Mouse (Mus musculus): Measurements from ENCODE around the gene Tmem245. TPM values are rescaled to one million over a fixed set of nuclear protein-coding genes. Genes with fewer than 3 reads are reported as not detected.

Tmem245 gene
- polyA plus RNA-seq, 1 experiment from 2014 or later: 6.5 TPM

- Histone ChIP-seq H3K4me3 (ENCODE audit: low read depth, low read length) (no peak overlapping the region), H3K9ac (ENCODE audit: low read depth, low read length) (no peak overlapping the region), H3K27ac (ENCODE audit: low read depth, low read length) (no peak overlapping the region), H3K36me3 (ENCODE audit: control insufficient read depth, insufficient read depth, low read length) (peaks cover 5% of the 10 kb centered on the region; the same call in 1 of the 2 replicates), H3K9me3 (ENCODE audit: control insufficient read depth, low read length) (no peaks in the 10 kb centered on the region), H3K27me3 (ENCODE audit: control insufficient read depth, insufficient read depth, low read length) (no peaks in the 10 kb centered on the region), H3K4me2 (replicated peaks; ENCODE audit: low read depth, low read length) (no peak overlapping the region), H3K4me1 (replicated peaks; ENCODE audit: control insufficient read depth, insufficient read depth, low read length) (no peaks in the 10 kb centered on the region)
- DNase-seq (ENCODE audit: low spot score) (no peak), ATAC-seq (ENCODE audit: low FRiP score) (no peak)
- WGBS: 90% methylated on average over 6 of the region's 6 CpGs
Observed at GRCm38 (mm10) chr4:56914338-56914737, 32.9 kb downstream of the Tmem245 start.

DNA sequence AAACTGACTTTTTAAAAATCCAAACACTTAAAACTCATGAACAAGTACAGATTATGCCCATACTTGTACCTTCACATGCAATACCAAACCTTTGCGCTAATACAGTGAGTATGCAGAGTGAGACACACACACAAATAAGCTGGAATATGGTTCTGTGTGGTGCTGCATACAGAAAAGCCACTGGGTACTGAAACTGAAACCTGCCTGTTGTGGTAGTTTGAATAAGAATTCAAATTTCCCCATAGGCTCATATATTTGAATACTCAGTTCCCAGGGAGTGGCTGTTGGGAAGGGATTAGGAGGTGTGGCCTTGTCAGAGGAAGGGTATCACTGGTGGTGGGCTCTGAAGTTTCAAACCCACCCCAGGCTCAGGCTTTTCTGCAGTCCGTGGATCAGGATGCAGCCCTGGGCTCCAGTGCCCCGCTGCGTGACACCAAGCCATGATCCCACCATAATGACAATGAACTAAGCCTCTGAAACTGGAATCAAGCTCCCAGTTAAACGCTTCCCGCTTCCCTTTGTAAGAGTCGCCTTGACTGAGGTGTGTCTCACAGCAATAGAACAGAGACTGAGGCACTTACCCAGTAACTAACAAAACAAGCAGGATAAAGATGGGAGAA, 34.7 kb downstream of the Tmem245 start:
- Histone ChIP-seq H3K9me3 (ENCODE audit: control insufficient read depth, low read length) (no peaks in the 10 kb centered on the region), H3K27me3 (ENCODE audit: control insufficient read depth, insufficient read depth, low read length) (no peaks in the 10 kb centered on the region), H3K4me1 (replicated peaks; ENCODE audit: control insufficient read depth, insufficient read depth, low read length) (no peaks in the 10 kb centered on the region), H3K4me2 (replicated peaks; ENCODE audit: low read depth, low read length) (no peak overlapping the region), H3K9ac (ENCODE audit: low read depth, low read length) (no peak overlapping the region), H3K4me3 (ENCODE audit: low read depth, low read length) (no peak overlapping the region), H3K27ac (ENCODE audit: low read depth, low read length) (no peak overlapping the region), H3K36me3 (ENCODE audit: control insufficient read depth, insufficient read depth, low read length) (peaks cover 5% of the 10 kb centered on the region; the same call in 1 of the 2 replicates)
- no peak for ATAC-seq (ENCODE audit: low FRiP score)
- 93% methylated on average over 7 of the region's 7 CpGs for WGBS
- no peak for DNase-seq (ENCODE audit: low spot score)

DNA sequence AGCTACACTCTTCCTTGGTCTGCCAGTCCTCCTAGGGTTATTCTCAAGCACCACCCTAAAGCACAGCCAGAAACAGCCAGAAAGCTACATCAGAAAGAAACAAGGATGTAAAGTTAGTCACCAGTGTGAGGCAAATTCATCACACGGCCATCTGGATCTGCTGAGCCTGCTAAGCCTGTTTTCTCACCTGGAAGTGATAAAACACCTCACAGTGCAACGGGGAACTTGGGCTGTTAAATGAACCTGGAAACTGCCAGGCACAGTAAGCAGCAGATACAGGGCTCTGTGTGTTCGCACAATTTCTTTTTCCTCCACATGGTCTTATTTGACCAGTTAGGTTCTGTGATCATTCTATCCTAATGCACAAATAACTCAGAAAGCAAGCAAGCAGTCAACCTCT, 37.7 kb downstream of the Tmem245 start:
- WGBS: 85% methylated on average over 3 of the region's 3 CpGs
- H3K36me3 ChIP-seq (ENCODE audit: control insufficient read depth, insufficient read depth, low read length): peaks cover 5% of the 10 kb centered on the region; the same call in 1 of the 2 replicates

DNA sequence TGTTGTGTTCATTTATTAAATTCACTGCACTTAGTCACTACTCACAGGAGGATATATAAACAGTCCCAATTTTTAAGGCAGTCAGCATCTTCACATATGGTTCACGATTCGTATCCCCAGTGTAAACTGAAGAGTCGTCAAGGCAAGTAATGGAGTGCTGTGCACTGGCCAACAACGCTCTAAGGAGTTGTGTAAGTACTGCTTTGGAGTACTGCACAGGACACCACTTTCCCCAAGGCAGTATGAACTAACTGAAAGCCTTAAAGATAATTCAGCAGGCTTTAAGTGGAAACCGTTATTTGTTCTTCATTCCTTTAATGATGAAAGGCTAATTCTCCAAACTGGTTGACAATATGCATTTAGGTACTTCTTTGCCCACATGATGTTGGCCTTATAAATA, 39.6 kb downstream of the Tmem245 start:
- ATAC-seq (ENCODE audit: low FRiP score): no peak
- no peak overlapping the region for H3K9ac ChIP-seq (ENCODE audit: low read depth, low read length)
- no peaks in the 10 kb centered on the region for H3K4me1 ChIP-seq (replicated peaks; ENCODE audit: control insufficient read depth, insufficient read depth, low read length)
- no peaks in the 10 kb centered on the region for H3K9me3 ChIP-seq (ENCODE audit: control insufficient read depth, low read length)
- no peak overlapping the region for H3K4me3 ChIP-seq (ENCODE audit: low read depth, low read length)
- no peak overlapping the region for H3K4me2 ChIP-seq (replicated peaks; ENCODE audit: low read depth, low read length)
- H3K36me3 ChIP-seq (ENCODE audit: control insufficient read depth, insufficient read depth, low read length): peaks cover 5% of the 10 kb centered on the region; the same call in 1 of the 2 replicates
- DNase-seq (ENCODE audit: low spot score): no peak
- WGBS: 95% methylated on average over 5 of the region's 5 CpGs
- no peak overlapping the region for H3K27ac ChIP-seq (ENCODE audit: low read depth, low read length)
- no peaks in the 10 kb centered on the region for H3K27me3 ChIP-seq (ENCODE audit: control insufficient read depth, insufficient read depth, low read length)

More for the DNA sequence above, 37.7 kb downstream of the Tmem245 start:
- H3K4me1 ChIP-seq (replicated peaks; ENCODE audit: control insufficient read depth, insufficient read depth, low read length): no peaks in the 10 kb centered on the region
- ATAC-seq (ENCODE audit: low FRiP score) (no peak), DNase-seq (ENCODE audit: low spot score) (no peak)
- no peaks in the 10 kb centered on the region for H3K9me3 ChIP-seq (ENCODE audit: control insufficient read depth, low read length)
- H3K27ac ChIP-seq (ENCODE audit: low read depth, low read length): no peak overlapping the region
- no peak overlapping the region for H3K9ac ChIP-seq (ENCODE audit: low read depth, low read length)
- H3K27me3 ChIP-seq (ENCODE audit: control insufficient read depth, insufficient read depth, low read length): no peaks in the 10 kb centered on the region
- H3K4me3 ChIP-seq (ENCODE audit: low read depth, low read length): no peak overlapping the region
- H3K4me2 ChIP-seq (replicated peaks; ENCODE audit: low read depth, low read length): no peak overlapping the region

- Histone ChIP-seq H3K4me2 (replicated peaks; ENCODE audit: low read depth, low read length) (no peak overlapping the region), H3K4me1 (replicated peaks; ENCODE audit: control insufficient read depth, insufficient read depth, low read length) (no peaks in the 10 kb centered on the region), H3K36me3 (ENCODE audit: control insufficient read depth, insufficient read depth, low read length) (peaks cover 9% of the 10 kb centered on the region; the same call in 1 of the 2 replicates), H3K27me3 (ENCODE audit: control insufficient read depth, insufficient read depth, low read length) (no peaks in the 10 kb centered on the region), H3K27ac (ENCODE audit: low read depth, low read length) (no peak overlapping the region), H3K9ac (ENCODE audit: low read depth, low read length) (no peak overlapping the region), H3K4me3 (ENCODE audit: low read depth, low read length) (no peak overlapping the region), H3K9me3 (ENCODE audit: control insufficient read depth, low read length) (no peaks in the 10 kb centered on the region)
- no peak for ATAC-seq (ENCODE audit: low FRiP score)
- no peak for DNase-seq (ENCODE audit: low spot score)
- WGBS: 91% methylated on average over 3 of the region's 3 CpGs
Observed at GRCm38 (mm10) chr4:56906926-56907325, 40.3 kb downstream of the Tmem245 start.

DNA sequence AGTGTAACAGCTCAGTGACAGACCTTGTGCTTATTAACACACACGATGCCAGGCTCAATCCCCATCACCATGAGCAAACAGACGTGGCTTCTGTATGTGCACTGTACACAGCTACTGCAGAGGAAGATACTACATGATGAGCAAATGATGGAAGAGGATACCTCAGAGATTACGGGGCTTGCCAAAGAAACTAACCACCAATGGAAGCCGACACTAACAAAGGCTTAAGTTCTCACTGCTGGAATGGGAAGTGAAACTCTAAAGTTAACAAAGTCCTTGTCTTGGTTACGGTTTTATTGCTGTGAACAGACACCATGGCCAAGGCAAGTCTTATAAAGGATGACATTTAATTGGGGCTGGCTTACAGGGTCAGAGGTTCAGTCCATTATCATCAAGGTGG, 41.7 kb downstream of the Tmem245 start:
- 98% methylated on average over 5 of the region's 5 CpGs for WGBS
- no peak for ATAC-seq (ENCODE audit: low FRiP score)

DNA sequence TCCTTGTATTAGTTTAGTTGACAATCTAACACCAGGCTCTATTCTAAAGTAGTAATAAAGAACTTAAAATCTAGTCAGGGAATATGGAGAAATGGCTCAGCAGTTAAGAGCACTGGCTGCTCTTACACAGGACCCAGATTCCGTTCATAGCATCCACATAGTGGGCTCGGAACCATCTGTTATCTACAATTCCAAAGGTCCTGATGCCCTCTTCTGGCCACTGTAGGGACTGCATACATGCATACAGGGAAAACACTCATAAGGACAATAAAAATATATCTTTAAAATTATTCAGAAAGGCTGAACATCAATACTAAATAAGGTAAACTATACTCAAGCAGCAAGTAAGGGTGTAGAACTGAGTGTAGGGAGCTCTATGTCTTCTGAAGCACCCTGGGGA, 45.6 kb downstream of the Tmem245 start:
- 0 out of 2 replicates have a peak, but pooled peaks cover 6% of the 10 kb centered on the region for H3K36me3 ChIP-seq (ENCODE audit: control insufficient read depth, insufficient read depth, low read length)
- no peaks in the 10 kb centered on the region for H3K4me1 ChIP-seq (replicated peaks; ENCODE audit: control insufficient read depth, insufficient read depth, low read length)
- ATAC-seq (ENCODE audit: low FRiP score) (no peak), DNase-seq (ENCODE audit: low spot score) (peak; percentile 20)
- no peak overlapping the region for H3K4me3 ChIP-seq (ENCODE audit: low read depth, low read length)
- no peaks in the 10 kb centered on the region for H3K27me3 ChIP-seq (ENCODE audit: control insufficient read depth, insufficient read depth, low read length)
- 92% methylated on average over 2 of the region's 2 CpGs for WGBS
- no peaks in the 10 kb centered on the region for H3K9me3 ChIP-seq (ENCODE audit: control insufficient read depth, low read length)
- no peak overlapping the region for H3K27ac ChIP-seq (ENCODE audit: low read depth, low read length)
- H3K9ac ChIP-seq (ENCODE audit: low read depth, low read length): no peak overlapping the region
- no peak overlapping the region for H3K4me2 ChIP-seq (replicated peaks; ENCODE audit: low read depth, low read length)

More for the DNA sequence above, 41.7 kb downstream of the Tmem245 start:
- Histone ChIP-seq H3K4me2 (replicated peaks; ENCODE audit: low read depth, low read length) (no peak overlapping the region), H3K4me3 (ENCODE audit: low read depth, low read length) (no peak overlapping the region), H3K9me3 (ENCODE audit: control insufficient read depth, low read length) (no peaks in the 10 kb centered on the region), H3K27me3 (ENCODE audit: control insufficient read depth, insufficient read depth, low read length) (no peaks in the 10 kb centered on the region), H3K9ac (ENCODE audit: low read depth, low read length) (no peak overlapping the region), H3K4me1 (replicated peaks; ENCODE audit: control insufficient read depth, insufficient read depth, low read length) (no peaks in the 10 kb centered on the region), H3K27ac (ENCODE audit: low read depth, low read length) (no peak overlapping the region), H3K36me3 (ENCODE audit: control insufficient read depth, insufficient read depth, low read length) (peaks cover 9% of the 10 kb centered on the region; the same call in 1 of the 2 replicates)
- no peak for DNase-seq (ENCODE audit: low spot score)

GRCm38 (mm10) chr4:56899216-56899615, 48.0 kb downstream of the Tmem245 start:
- Histone ChIP-seq H3K9me3 (ENCODE audit: control insufficient read depth, low read length) (no peaks in the 10 kb centered on the region), H3K36me3 (ENCODE audit: control insufficient read depth, insufficient read depth, low read length) (0 out of 2 replicates have a peak, but pooled peaks cover 6% of the 10 kb centered on the region), H3K4me1 (replicated peaks; ENCODE audit: control insufficient read depth, insufficient read depth, low read length) (no peaks in the 10 kb centered on the region), H3K4me3 (ENCODE audit: low read depth, low read length) (no peak overlapping the region), H3K27me3 (ENCODE audit: control insufficient read depth, insufficient read depth, low read length) (no peaks in the 10 kb centered on the region), H3K4me2 (replicated peaks; ENCODE audit: low read depth, low read length) (no peak overlapping the region), H3K27ac (ENCODE audit: low read depth, low read length) (no peak overlapping the region), H3K9ac (ENCODE audit: low read depth, low read length) (no peak overlapping the region)
- ATAC-seq (ENCODE audit: low FRiP score): no peak
- DNase-seq (ENCODE audit: low spot score): no peak
- WGBS: 82% methylated on average over 8 of the region's 8 CpGs

GRCm38 (mm10) chr4:56897511-56897910, 49.7 kb downstream of the Tmem245 start:
- 88% methylated on average over 3 of the region's 3 CpGs for WGBS
- Histone ChIP-seq H3K27ac (ENCODE audit: low read depth, low read length) (no peak overlapping the region), H3K36me3 (ENCODE audit: control insufficient read depth, insufficient read depth, low read length) (0 out of 2 replicates have a peak, but pooled peaks cover 6% of the 10 kb centered on the region), H3K4me1 (replicated peaks; ENCODE audit: control insufficient read depth, insufficient read depth, low read length) (no peaks in the 10 kb centered on the region), H3K4me2 (replicated peaks; ENCODE audit: low read depth, low read length) (no peak overlapping the region), H3K27me3 (ENCODE audit: control insufficient read depth, insufficient read depth, low read length) (no peaks in the 10 kb centered on the region), H3K4me3 (ENCODE audit: low read depth, low read length) (no peak overlapping the region), H3K9ac (ENCODE audit: low read depth, low read length) (no peak overlapping the region), H3K9me3 (ENCODE audit: control insufficient read depth, low read length) (no peaks in the 10 kb centered on the region)
- DNase-seq (ENCODE audit: low spot score): no peak
- ATAC-seq (ENCODE audit: low FRiP score): no peak
